Mouse (Mus musculus) small intestine, adult 2 months (tissue): ENCODE data around the gene Prdm15. TPM values are rescaled to one million over a fixed set of nuclear protein-coding genes. Genes with fewer than 3 reads are reported as not detected.
A peak's percentile ranks its signal among the peaks of the same experiment; 100 is the strongest.

ENCODE experiments used
- H3K27ac ChIP-seq: fragments of 200-500 bp; 2 replicates; pipeline ENCODE4 v1.5.1; 2012; ENCODE audit warnings: low read depth, low read length, control low read depth, inconsistent platforms; ENCODE audit not compliant: insufficient read depth
- H3K27me3 ChIP-seq: fragments of 200-500 bp; 2 replicates; pipeline ENCODE4 v1.6.1; 2012; ENCODE audit warnings: mild to moderate bottlenecking, moderate library complexity, low read length, inconsistent platforms; ENCODE audit not compliant: control insufficient read depth, insufficient read depth
- H3K36me3 ChIP-seq: fragments of 200-500 bp; 2 replicates; pipeline ENCODE4 v1.6.1; 2012; ENCODE audit warnings: mild to moderate bottlenecking, low read length, control low read depth, inconsistent platforms; ENCODE audit not compliant: control insufficient read depth, insufficient read depth
- H3K4me1 ChIP-seq: fragments of 200-500 bp; 2 replicates; pipeline ENCODE4 v1.6.1; 2012; ENCODE audit warnings: low read length, inconsistent platforms, mixed read lengths; ENCODE audit not compliant: control insufficient read depth, insufficient read depth, insufficient read length
- H3K4me3 ChIP-seq: fragments of 200-500 bp; 2 replicates; pipeline ENCODE4 v1.5.1; 2012; ENCODE audit warnings: low read depth, mild to moderate bottlenecking, control low read depth, inconsistent platforms, low read length, moderate library complexity
- CTCF ChIP-seq: fragments of 200-500 bp; IDR thresholded peaks from 2 replicates; pipeline ENCODE4 v1.5.1; 2012; ENCODE audit warnings: low read depth, mild to moderate bottlenecking, control low read depth, inconsistent platforms, low read length, moderate library complexity, mixed read lengths; ENCODE audit not compliant: insufficient replicate concordance, insufficient read length; ENCODE audit errors: extremely low read depth
- POLR2A ChIP-seq: fragments of 200-500 bp; IDR thresholded peaks from 2 replicates; pipeline ENCODE4 v1.6.1; 2012; ENCODE audit warnings: low read depth, mild to moderate bottlenecking, control low read depth, inconsistent platforms, low read length, moderate library complexity
- WGBS: fragments of 180-500 bp; shearing (Covaris S2); methylation state at CpG from one replicate; pipeline ENCODE4 v1.1.7; 2018; 5-methylcytosine and 5-hydroxymethylcytosine counted together
- polyA plus RNA-seq: library from polyadenylated mRNA; depleted of rRNA; stranded (reverse); fragments of >200 nt; gene quantifications from 2 replicates; pipeline ENCODE4 v1.2.3, GENCODE M21; 2012

Gene Prdm15
- polyA plus RNA-seq, 1 experiment, result 8.5 TPM

DNA sequence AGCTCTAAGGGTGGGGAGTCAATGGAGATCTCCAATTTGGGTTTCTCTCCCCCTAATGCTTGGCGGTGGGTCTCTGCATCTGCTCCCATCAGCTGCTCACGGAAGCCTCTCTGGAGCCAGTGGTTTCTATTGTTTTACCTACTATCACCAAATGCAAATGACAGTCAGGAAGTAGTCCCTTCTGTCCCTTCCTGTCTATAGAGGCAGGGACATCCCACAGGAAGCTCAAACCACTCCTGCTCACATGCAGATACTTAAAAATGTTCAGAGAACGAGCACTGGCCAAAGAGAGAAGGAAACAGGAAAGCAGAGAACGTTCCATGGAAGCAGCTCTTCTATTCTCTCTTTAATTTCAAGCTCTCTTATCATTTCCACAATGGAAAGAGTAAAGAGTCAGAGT, 32.1 kb downstream of the Prdm15 start:
- peaks cover 35% of the 10 kb centered on the region for H3K36me3 ChIP-seq
- 88% methylated on average over 4 of the region's 4 CpGs for WGBS
- no peak overlapping the region for H3K27ac ChIP-seq
- H3K4me1 ChIP-seq, result peaks cover 21% of the 10 kb centered on the region
- no peaks in the 10 kb centered on the region for H3K27me3 ChIP-seq
- H3K4me3 ChIP-seq, result no peak overlapping the region
- TF ChIP-seq POLR2A (no peak), CTCF (no peak)

DNA sequence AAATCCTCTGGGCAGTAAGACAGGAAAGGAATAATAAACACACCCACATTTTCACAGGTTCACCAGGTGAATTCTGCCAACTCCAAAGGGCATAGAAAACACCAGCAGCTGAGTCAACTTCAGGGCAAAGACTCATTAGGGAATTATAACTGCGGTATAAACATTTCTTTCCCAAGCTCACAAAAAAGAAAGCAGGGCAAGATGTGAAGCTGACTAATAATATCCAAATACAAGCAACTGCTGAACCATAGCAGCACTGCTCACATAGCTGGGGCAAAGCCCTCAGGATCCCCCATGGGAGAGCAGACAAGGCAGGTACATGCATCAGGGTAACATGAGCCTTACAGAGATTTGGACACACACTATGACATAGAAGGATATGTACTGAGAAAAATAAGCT, 34.2 kb downstream of the Prdm15 start:
- Histone ChIP-seq H3K27me3 (no peaks in the 10 kb centered on the region), H3K4me1 (peaks cover 18% of the 10 kb centered on the region), H3K27ac (no peak overlapping the region), H3K36me3 (peaks cover 40% of the 10 kb centered on the region), H3K4me3 (no peak overlapping the region)
- 33% methylated on average over 1 of the region's 1 CpGs for WGBS
- no peak for TF ChIP-seq CTCF
- no peak for TF ChIP-seq POLR2A

DNA sequence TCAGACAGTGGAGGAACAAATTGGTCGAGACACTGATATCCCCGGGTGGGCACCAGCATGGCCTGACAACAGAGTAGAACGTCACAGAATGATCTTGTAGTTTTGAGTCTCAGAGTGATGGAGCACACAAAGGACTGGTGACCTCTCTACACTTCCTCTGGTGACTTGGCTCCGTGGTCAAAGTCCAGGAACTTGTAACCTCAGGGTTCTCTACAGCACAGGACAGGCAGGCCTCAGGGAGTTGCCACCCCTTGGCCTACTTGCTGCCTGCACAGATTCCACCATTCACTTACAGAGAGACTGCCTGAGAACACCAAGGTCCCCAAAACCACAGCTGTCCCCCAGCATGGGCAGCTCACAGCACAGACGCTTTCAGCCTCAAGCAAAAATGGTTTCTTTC, 36.4 kb downstream of the Prdm15 start:
- Histone ChIP-seq H3K27ac (peak overlapping the region; percentile 29; the same call in 1 of the 2 replicates), H3K4me1 (peaks cover 17% of the 10 kb centered on the region), H3K4me3 (no peak overlapping the region), H3K36me3 (peaks cover 48% of the 10 kb centered on the region), H3K27me3 (no peaks in the 10 kb centered on the region)
- WGBS, result 68% methylated on average over 5 of the region's 5 CpGs
- no peak for TF ChIP-seq POLR2A
- no peak for TF ChIP-seq CTCF

DNA sequence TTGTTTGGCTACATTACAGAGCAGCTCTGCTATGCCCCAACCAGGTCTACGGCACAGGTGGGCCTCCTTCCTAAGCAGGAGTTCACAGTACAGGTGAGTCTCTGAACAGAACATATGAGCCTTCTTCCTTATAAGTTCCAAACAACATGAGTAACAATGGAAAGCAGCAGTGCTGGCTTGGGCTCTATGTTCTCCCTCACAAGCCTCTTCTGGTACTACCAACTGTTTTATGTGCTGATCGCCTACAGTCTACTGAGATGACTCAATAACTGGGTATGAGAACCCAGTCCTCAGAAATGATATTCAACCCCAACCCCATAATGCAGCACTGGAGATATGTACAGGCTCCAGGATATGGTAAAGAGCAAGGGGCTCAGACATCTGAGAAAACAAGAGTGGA, 37.6 kb downstream of the Prdm15 start:
- Histone ChIP-seq H3K4me3 (no peak overlapping the region), H3K27me3 (no peaks in the 10 kb centered on the region), H3K27ac (no peak overlapping the region), H3K4me1 (peaks cover 17% of the 10 kb centered on the region), H3K36me3 (peaks cover 50% of the 10 kb centered on the region)
- WGBS, result 97% methylated on average over 2 of the region's 2 CpGs
- TF ChIP-seq CTCF, result no peak
- no peak for TF ChIP-seq POLR2A

DNA sequence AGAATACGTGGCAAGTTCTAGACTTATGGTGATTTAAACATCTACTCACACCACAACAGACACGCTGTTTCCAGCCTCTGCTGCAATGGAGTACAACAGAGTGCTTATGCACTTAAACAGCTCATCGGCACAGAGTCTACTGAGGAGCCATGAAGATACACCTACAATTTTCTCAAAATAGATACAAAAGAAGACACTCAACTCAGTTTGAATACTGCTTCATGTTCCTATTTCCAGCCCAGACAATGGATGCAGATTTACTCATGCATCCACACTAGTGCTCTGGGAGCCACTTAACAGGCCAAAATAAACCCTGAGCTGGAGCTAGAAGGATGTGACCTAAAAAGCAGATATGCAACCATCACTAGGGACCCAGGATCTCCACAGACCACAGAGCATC, 42.8 kb downstream of the Prdm15 start:
- no peak overlapping the region for H3K4me3 ChIP-seq
- no peak overlapping the region for H3K27ac ChIP-seq
- peaks cover 58% of the 10 kb centered on the region for H3K36me3 ChIP-seq
- TF ChIP-seq POLR2A (no peak), CTCF (no peak)
- 96% methylated on average over 3 of the region's 3 CpGs for WGBS
- H3K27me3 ChIP-seq, result no peaks in the 10 kb centered on the region
- H3K4me1 ChIP-seq, result no peaks in the 10 kb centered on the region

DNA sequence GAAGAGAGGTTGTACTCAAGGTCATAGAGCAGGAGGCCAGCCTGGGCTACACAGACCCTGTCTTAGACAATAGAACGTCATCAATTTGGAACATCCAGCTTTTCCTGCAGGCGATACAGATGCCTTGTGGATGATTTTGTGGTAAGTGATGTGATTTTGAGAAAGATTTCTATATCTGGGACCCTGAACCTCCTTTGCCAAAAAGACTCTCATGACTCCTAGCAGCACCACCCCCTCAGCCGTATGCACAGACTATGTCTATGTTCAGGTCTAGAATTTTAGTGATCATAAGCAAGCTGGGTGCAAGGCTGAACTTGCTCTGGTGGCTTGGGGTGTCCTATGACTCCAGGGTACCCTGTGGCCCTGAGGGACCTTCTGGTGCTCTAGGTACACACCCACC, 46.0 kb downstream of the Prdm15 start:
- no peaks in the 10 kb centered on the region for H3K4me1 ChIP-seq
- no peak overlapping the region for H3K27ac ChIP-seq
- H3K4me3 ChIP-seq, result no peak overlapping the region
- TF ChIP-seq POLR2A (no peak), CTCF (no peak)
- H3K27me3 ChIP-seq, result no peaks in the 10 kb centered on the region
- 97% methylated on average over 3 of the region's 3 CpGs for WGBS
- H3K36me3 ChIP-seq, result peaks cover 49% of the 10 kb centered on the region

DNA sequence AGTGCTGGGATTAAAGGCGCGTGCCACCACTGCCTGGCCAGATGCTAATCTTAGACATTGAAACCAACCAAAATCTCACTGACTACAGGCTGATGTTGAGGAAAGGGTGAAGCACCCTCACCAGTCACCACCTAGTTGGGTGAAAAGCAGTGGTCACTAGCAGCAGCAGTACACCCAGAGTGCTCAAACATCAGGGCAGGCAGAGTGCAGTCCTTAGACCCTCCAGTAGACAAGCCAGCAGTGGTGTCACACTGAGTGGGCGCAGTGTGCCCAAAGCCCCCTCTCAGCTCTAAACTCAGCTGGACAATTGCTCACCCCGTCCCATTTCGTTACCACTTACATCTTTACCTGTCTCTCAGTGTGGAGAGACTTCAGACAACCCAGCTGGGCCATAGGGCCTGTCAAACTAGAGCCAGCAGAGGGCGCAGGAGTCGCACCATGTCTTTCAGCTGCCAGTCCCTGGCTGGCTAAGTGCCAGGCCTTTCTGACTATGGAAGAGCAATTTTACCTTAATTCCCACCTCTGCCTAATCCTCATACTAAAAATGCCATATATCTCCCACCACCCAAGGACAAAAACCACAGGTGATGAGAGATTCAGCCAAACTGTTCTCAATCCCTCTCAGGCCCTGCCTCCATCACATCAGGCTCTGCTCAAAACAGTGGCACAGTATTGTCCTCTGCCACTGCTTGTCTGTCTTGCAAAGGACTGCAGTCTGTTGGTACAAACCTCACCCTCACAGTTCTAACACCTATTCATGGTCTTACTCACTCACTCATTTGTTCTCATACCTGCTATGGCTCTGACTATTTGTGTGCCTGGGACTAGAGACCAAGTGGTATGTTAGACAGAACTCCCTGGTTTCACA, 46.7 kb downstream of the Prdm15 start:
- Histone ChIP-seq H3K4me3 (no peak overlapping the region), H3K27me3 (no peaks in the 10 kb centered on the region), H3K4me1 (no peaks in the 10 kb centered on the region), H3K36me3 (peaks cover 45% of the 10 kb centered on the region), H3K27ac (no peak overlapping the region)
- TF ChIP-seq CTCF, result peak; percentile 93
- TF ChIP-seq POLR2A, result no peak
- 63% methylated on average over 7 of the region's 7 CpGs for WGBS
